Mouse (Mus musculus): Measurements from ENCODE around the gene Serpinf2. TPM values are rescaled to one million over a fixed set of nuclear protein-coding genes. Genes with fewer than 3 reads are reported as not detected.

The Serpinf2 gene
- polyA plus RNA-seq, 1 experiment from 2014 or later: 0.09 TPM

GRCm38 (mm10) chr11:75424459-75424858, 14.9 kb downstream of the Serpinf2 start:
- H3K4me3 ChIP-seq (replicated peaks): no peak overlapping the region
- H3K27me3 ChIP-seq: no peaks in the 10 kb centered on the region
- no peak overlapping the region for H3K4me2 ChIP-seq
- H3K4me1 ChIP-seq (replicated peaks): peaks cover 18% of the 10 kb centered on the region
- ATAC-seq (ENCODE audit: insufficient number of reproducible peaks, insufficient read depth, low FRiP score, low TSS enrichment, low read depth): no peak
- H3K27ac ChIP-seq: no peak overlapping the region
- H3K9me3 ChIP-seq: no peaks in the 10 kb centered on the region
- H3K9ac ChIP-seq (replicated peaks): no peak overlapping the region
- 90% methylated on average over 3 of the region's 3 CpGs for WGBS
- H3K36me3 ChIP-seq: no peaks in the 10 kb centered on the region

- Histone ChIP-seq H3K9me3 (no peaks in the 10 kb centered on the region), H3K9ac (replicated peaks) (no peak overlapping the region), H3K27me3 (no peaks in the 10 kb centered on the region), H3K4me2 (no peak overlapping the region), H3K36me3 (no peaks in the 10 kb centered on the region), H3K4me1 (replicated peaks) (peaks cover 18% of the 10 kb centered on the region), H3K4me3 (replicated peaks) (no peak overlapping the region), H3K27ac (no peak overlapping the region)
- 91% methylated on average over 9 of the region's 9 CpGs for WGBS
- ATAC-seq (ENCODE audit: insufficient number of reproducible peaks, insufficient read depth, low FRiP score, low TSS enrichment, low read depth): no peak
Measured at GRCm38 (mm10) chr11:75424033-75424432, 15.4 kb downstream of the Serpinf2 start.

GRCm38 (mm10) chr11:75423091-75423490, 16.3 kb downstream of the Serpinf2 start:
- Histone ChIP-seq H3K27ac (no peak overlapping the region), H3K36me3 (no peaks in the 10 kb centered on the region), H3K27me3 (no peaks in the 10 kb centered on the region), H3K4me3 (replicated peaks) (no peak overlapping the region), H3K4me2 (no peak overlapping the region), H3K9ac (replicated peaks) (no peak overlapping the region), H3K9me3 (no peaks in the 10 kb centered on the region), H3K4me1 (replicated peaks) (peaks cover 18% of the 10 kb centered on the region)
- WGBS: 89% methylated on average over 3 of the region's 3 CpGs
- no peak for ATAC-seq (ENCODE audit: insufficient number of reproducible peaks, insufficient read depth, low FRiP score, low TSS enrichment, low read depth)

DNA sequence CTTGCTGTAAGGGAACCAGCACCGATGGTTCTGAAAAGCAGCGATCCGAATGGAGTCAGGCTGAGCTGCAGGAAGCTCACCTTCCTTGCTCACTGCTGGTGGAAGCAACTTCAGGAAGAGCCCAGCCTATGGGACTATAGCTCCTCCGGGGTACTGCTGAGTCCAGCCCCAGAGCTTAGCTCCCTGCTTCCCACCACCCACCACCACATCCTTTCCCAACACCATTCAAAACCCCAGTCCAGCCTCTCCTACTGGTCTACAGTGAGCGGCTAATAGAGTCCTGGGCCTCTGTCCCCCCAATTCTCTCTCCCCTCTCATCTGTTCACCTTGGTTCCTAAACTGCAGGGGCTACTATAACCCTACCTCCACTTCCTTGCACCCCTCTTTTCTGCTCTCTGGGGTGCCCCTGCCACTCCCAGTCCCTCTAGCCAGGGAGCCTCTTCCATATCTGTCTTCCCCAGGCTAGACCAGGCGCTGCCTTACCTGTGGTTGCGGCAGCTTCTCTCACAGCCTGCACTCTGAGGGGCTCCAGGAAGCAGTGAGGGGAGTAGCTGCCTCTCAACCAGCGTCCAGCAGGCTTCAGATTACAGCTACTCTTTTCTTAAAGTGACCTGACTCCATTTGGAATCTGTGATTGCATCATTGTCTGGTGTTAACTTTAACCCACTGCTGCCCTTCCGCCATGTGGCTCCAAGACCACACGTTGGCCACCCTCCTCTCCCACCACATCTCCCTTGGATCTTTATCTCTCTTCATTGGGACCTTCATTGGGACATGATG, 17.2 kb downstream of the Serpinf2 start, which contains the start of gene Serpinf1:
TSS of gene Serpinf1 (minus strand) at position 689 of the 780 bp plus-strand sequence.
- H3K9ac ChIP-seq (replicated peaks): peak within 1 kb of the TSS; percentile 54
- peak within 1 kb of the TSS; percentile 76 for H3K27ac ChIP-seq
- H3K4me2 ChIP-seq: peak within 1 kb of the TSS; percentile 68
- 21% methylated on average over 10 of the region's 10 CpGs for WGBS
- peak; percentile 53 for ATAC-seq (ENCODE audit: insufficient number of reproducible peaks, insufficient read depth, low FRiP score, low TSS enrichment, low read depth)
- H3K27me3 ChIP-seq: no peaks in the 10 kb centered on the region
- H3K9me3 ChIP-seq: no peaks in the 10 kb centered on the region
- H3K4me1 ChIP-seq (replicated peaks): peaks cover 18% of the 10 kb centered on the region
- H3K4me3 ChIP-seq (replicated peaks): peak within 1 kb of the TSS; percentile 47
- peaks cover 6% of the 10 kb centered on the region; the same call in 1 of the 2 replicates for H3K36me3 ChIP-seq

DNA sequence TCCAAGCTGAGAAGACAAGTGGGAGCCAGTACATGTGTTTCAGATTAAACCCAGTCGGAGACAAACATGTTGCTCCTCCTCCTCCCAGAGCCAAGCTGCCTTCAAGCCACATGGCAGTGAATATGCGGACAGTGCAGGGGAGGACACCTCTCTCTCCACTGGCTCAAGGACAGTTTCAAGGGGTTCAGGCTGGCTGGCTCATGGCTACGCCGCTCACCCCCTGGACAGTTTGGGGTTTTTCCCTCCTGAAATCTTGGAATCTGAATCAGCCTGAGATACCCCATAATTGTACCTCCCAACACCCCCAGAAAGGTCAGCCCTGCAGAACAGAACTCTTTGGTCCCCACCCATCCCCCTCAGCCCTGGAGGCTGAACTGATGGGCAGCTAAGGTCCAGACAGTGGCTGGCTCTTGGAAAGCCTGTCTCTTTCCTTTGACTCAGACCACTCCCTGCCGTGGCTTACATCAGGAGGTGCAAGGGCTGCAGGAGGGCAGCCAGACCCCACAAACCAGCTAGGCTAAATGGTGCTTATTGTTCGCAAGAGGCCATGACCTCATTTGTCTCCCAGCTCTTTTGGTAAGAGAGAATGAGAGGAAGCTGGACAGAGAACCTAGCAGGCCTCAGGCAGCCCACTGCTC, 17.9 kb downstream of the Serpinf2 start:
- 25% methylated on average over 6 of the region's 6 CpGs for WGBS
- no peaks in the 10 kb centered on the region for H3K9me3 ChIP-seq
- H3K9ac ChIP-seq (replicated peaks): peak overlapping the region; percentile 54
- H3K4me2 ChIP-seq: peak overlapping the region; percentile 68
- H3K4me3 ChIP-seq (replicated peaks): peak overlapping the region; percentile 47
- H3K27me3 ChIP-seq: no peaks in the 10 kb centered on the region
- H3K27ac ChIP-seq: peak overlapping the region; percentile 76
- peak; percentile 37; the same call in 1 of the 2 replicates for ATAC-seq (ENCODE audit: insufficient number of reproducible peaks, insufficient read depth, low FRiP score, low TSS enrichment, low read depth)
- H3K4me1 ChIP-seq (replicated peaks): peaks cover 18% of the 10 kb centered on the region
- H3K36me3 ChIP-seq: peaks cover 13% of the 10 kb centered on the region

DNA sequence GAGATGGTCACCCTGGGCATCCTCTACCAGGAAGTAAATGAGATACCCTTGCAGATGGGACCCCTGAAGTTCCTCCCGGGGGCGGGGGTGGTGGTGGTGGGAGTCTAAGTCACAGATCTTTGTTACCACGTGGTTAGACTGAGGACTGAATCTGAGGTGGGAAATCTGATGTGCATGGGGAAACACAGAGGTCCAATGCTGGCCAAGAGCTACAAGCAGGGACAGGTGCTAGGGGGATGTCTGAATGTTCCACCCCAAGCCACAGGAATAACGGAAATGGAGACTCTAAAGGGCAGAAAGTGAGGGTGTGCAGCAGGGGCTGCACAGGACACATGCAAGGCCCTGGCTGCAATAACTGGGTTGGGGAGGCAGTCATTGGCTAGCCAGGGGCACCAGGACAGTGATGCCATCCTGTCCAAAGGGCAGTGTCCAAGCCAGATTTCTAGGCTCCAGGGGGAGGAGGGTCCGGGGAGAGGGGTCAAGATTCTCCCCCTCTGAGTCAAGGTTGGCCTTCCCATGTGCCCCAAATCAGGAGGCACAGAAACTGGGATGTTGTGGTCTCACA, 18.5 kb downstream of the Serpinf2 start:
- WGBS: 46% methylated on average over 5 of the region's 5 CpGs
- peak overlapping the region; percentile 76 for H3K27ac ChIP-seq
- H3K4me2 ChIP-seq: peak overlapping the region; percentile 68
- peak overlapping the region; percentile 47 for H3K4me3 ChIP-seq (replicated peaks)
- no peaks in the 10 kb centered on the region for H3K9me3 ChIP-seq
- peaks cover 19% of the 10 kb centered on the region for H3K36me3 ChIP-seq
- H3K9ac ChIP-seq (replicated peaks): peak overlapping the region; percentile 54
- ATAC-seq (ENCODE audit: insufficient number of reproducible peaks, insufficient read depth, low FRiP score, low TSS enrichment, low read depth): peak; percentile 8; the same call in 1 of the 2 replicates
- H3K27me3 ChIP-seq: no peaks in the 10 kb centered on the region
- H3K4me1 ChIP-seq (replicated peaks): peaks cover 18% of the 10 kb centered on the region

GRCm38 (mm10) chr11:75420037-75420436, 19.4 kb downstream of the Serpinf2 start:
- Histone ChIP-seq H3K9me3 (no peaks in the 10 kb centered on the region), H3K4me2 (peak overlapping the region; percentile 68; the same call in 1 of the 2 replicates), H3K27ac (no peak overlapping the region), H3K4me3 (replicated peaks) (no peak overlapping the region), H3K36me3 (peaks cover 28% of the 10 kb centered on the region), H3K4me1 (replicated peaks) (peaks cover 18% of the 10 kb centered on the region), H3K27me3 (no peaks in the 10 kb centered on the region), H3K9ac (replicated peaks) (no peak overlapping the region)
- no peak for ATAC-seq (ENCODE audit: insufficient number of reproducible peaks, insufficient read depth, low FRiP score, low TSS enrichment, low read depth)
- 86% methylated on average over 7 of the region's 7 CpGs for WGBS

DNA sequence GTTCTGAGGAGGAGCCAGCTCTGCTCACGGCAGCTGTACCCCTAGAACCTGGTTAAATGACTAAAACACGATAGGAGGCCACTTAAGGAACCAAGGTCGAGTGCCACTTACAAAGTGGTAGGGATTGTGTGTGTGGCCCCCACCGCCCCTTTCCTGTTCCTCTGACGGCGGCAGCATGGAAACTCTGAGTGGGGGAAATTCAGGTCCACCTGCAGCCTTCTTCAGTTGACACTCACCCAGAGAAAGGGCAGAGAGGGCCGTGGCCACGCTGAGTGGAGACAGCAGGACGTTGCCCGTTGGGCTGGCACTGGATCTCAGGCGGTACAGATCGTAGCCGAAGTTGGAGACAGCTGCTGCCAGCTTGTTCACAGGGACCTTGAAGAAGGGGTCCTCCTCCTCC, 23.4 kb downstream of the Serpinf2 start:
- H3K4me3 ChIP-seq (replicated peaks): no peak overlapping the region
- no peak overlapping the region for H3K4me2 ChIP-seq
- peaks cover 64% of the 10 kb centered on the region for H3K36me3 ChIP-seq
- no peaks in the 10 kb centered on the region for H3K27me3 ChIP-seq
- no peak overlapping the region for H3K27ac ChIP-seq
- no peak for ATAC-seq (ENCODE audit: insufficient number of reproducible peaks, insufficient read depth, low FRiP score, low TSS enrichment, low read depth)
- no peak overlapping the region for H3K9ac ChIP-seq (replicated peaks)
- WGBS: 91% methylated on average over 13 of the region's 13 CpGs
- H3K9me3 ChIP-seq: no peaks in the 10 kb centered on the region
- H3K4me1 ChIP-seq (replicated peaks): peaks cover 8% of the 10 kb centered on the region

DNA sequence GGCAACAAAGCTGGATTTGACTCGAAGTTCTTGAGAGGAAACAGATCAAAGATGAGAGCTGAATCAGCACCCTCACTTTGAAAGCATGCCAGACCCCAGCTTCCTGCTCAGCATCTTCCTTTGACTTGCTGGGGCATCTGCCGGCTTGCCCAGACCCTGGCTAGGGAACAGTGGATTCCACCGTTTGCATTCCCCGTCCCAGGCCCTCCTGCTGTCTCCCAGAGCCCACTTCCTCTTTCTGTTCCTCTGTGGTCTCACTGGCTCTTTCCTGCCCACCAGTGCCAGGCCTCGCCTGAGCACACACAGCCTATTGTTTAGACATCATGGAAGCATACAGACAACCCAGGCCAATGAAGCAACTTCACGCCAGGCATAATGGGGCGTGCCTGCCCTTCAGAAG, 24.3 kb downstream of the Serpinf2 start:
- no peak for ATAC-seq (ENCODE audit: insufficient number of reproducible peaks, insufficient read depth, low FRiP score, low TSS enrichment, low read depth)
- H3K36me3 ChIP-seq: peaks cover 73% of the 10 kb centered on the region
- no peaks in the 10 kb centered on the region for H3K9me3 ChIP-seq
- H3K9ac ChIP-seq (replicated peaks): no peak overlapping the region
- H3K4me2 ChIP-seq: no peak overlapping the region
- H3K4me1 ChIP-seq (replicated peaks): no peaks in the 10 kb centered on the region
- 64% methylated on average over 7 of the region's 7 CpGs for WGBS
- no peaks in the 10 kb centered on the region for H3K27me3 ChIP-seq
- H3K4me3 ChIP-seq (replicated peaks): no peak overlapping the region
- no peak overlapping the region for H3K27ac ChIP-seq

GRCm38 (mm10) chr11:75410591-75410990, 28.8 kb downstream of the Serpinf2 start:
- no peak overlapping the region for H3K4me3 ChIP-seq (replicated peaks)
- H3K9ac ChIP-seq (replicated peaks): no peak overlapping the region
- H3K27ac ChIP-seq: no peak overlapping the region
- H3K9me3 ChIP-seq: no peaks in the 10 kb centered on the region
- ATAC-seq (ENCODE audit: insufficient number of reproducible peaks, insufficient read depth, low FRiP score, low TSS enrichment, low read depth): no peak
- H3K4me2 ChIP-seq: no peak overlapping the region
- H3K36me3 ChIP-seq: peaks cover 73% of the 10 kb centered on the region
- H3K4me1 ChIP-seq (replicated peaks): no peaks in the 10 kb centered on the region
- 89% methylated on average over 7 of the region's 7 CpGs for WGBS
- H3K27me3 ChIP-seq: no peaks in the 10 kb centered on the region

Measured in limb, embryonic 12.5 days (tissue).